Mouse (Mus musculus) small intestine, adult 2 months (tissue): Measurements from ENCODE around the gene Art3.

Experiments used
- CTCF ChIP-seq: fragments of 200-500 bp; IDR thresholded peaks from 2 replicates; pipeline ENCODE4 v1.5.1; 2012; ENCODE audit warnings: low read depth, mild to moderate bottlenecking, control low read depth, inconsistent platforms, low read length, moderate library complexity, mixed read lengths; ENCODE audit not compliant: insufficient replicate concordance, insufficient read length; ENCODE audit errors: extremely low read depth
- POLR2A ChIP-seq: fragments of 200-500 bp; IDR thresholded peaks from 2 replicates; pipeline ENCODE4 v1.6.1; 2012; ENCODE audit warnings: low read depth, mild to moderate bottlenecking, control low read depth, inconsistent platforms, low read length, moderate library complexity

- no peak for TF ChIP-seq CTCF
- TF ChIP-seq POLR2A, result no peak
Measured at GRCm38 (mm10) chr5:92370891-92371290, 39.3 kb downstream of the Art3 start.
